ENCODE assay signal across 23 mouse cellular contexts in genomic region chr19:32168031-32168430, GRCm38 (mm10).
DNase-seq lines count a peak whose midpoint lies in the region; ATAC-seq and TF ChIP-seq lines count a peak whose summit lies in the region.
"Had no signal": no experiment of that assay in that cellular context is flagged by ENCODE, and none has a peak within 500 bp of the region (broad histone marks: within the 10 kb centered on the region; RNA-seq: fewer than 3 reads in every experiment).

No protein-coding gene starts in this region.

- intact Hi-C loops in left cerebral cortex, postnatal 4 days (cut with DNase I), result no loop called here

- H3K4me2 ChIP-seq in liver, postnatal 0 days (ENCODE audit: low read depth, low read length), result no peak overlapping the region
- H3K4me2 ChIP-seq in liver, embryonic 12.5 days, result no peak overlapping the region
- H3K4me2 ChIP-seq: heart, embryonic 15.5 days; hindbrain, embryonic 12.5 days; intestine, embryonic 15.5 days; kidney, embryonic 15.5 days; limb, embryonic 12.5 days; liver, embryonic 15.5 days; neural tube, embryonic 12.5 days; stomach, embryonic 15.5 days had no signal

- peaks cover 22% of the 10 kb centered on the region for H3K4me1 ChIP-seq in liver, postnatal 0 days (ENCODE audit: insufficient read depth)
- H3K4me1 ChIP-seq in liver, embryonic 12.5 days, result peaks cover 32% of the 10 kb centered on the region
- H3K4me1 ChIP-seq in thymus, adult 2 months (replicated peaks; ENCODE audit: control insufficient read depth, insufficient read depth, low read length), result peaks cover 22% of the 10 kb centered on the region
- H3K4me1 ChIP-seq in lung, adult 2 months (ENCODE audit: control insufficient read depth, insufficient read depth, low read length), result peaks cover 17% of the 10 kb centered on the region
- H3K4me1 ChIP-seq: hindbrain, embryonic 12.5 days; intestine, embryonic 15.5 days; neural tube, embryonic 12.5 days had no signal

- 0 out of 2 replicates have a peak, but pooled peaks cover 2% of the 10 kb centered on the region for H3K36me3 ChIP-seq in liver, postnatal 0 days (replicated peaks; ENCODE audit: insufficient read depth, low read length)
- H3K36me3 ChIP-seq in liver, embryonic 12.5 days, result peaks cover 8% of the 10 kb centered on the region
- H3K36me3 ChIP-seq in thymus, adult 2 months (ENCODE audit: control insufficient read depth, insufficient read depth, low read length), result no peaks in the 10 kb centered on the region
- H3K36me3 ChIP-seq: heart, embryonic 15.5 days; hindbrain, embryonic 12.5 days; intestine, embryonic 15.5 days; kidney, embryonic 15.5 days; limb, embryonic 12.5 days; neural tube, embryonic 12.5 days; stomach, embryonic 15.5 days had no signal

- peak; percentile 43 for DNase-seq in liver, postnatal 0 days
- DNase-seq in thymus, adult 2 months, result peak; percentile 59
- DNase-seq in urinary bladder, postnatal 25 days (ENCODE audit: low spot score), result no peak
- DNase-seq in left cerebral cortex, postnatal 4 days, result no peak
- no peak for DNase-seq in lung, adult 2 months
- DNase-seq: adrenal gland, adult 8-10 months; cerebellum, adult 11-12 months; cerebellum, postnatal 25 days; gastrocnemius, postnatal 10 days; heart, adult 2 months; right cerebral cortex, postnatal 25 days had no signal

- TF ChIP-seq CTCF in liver, postnatal 0 days (IDR thresholded peaks at IDR 0.05; ENCODE audit: low read depth), result no peak
- TF ChIP-seq CTCF in thymus, adult 2 months (IDR thresholded peaks at IDR 0.05; ENCODE audit: borderline replicate concordance, control insufficient read depth, extremely low read depth, insufficient read depth, low read length, poor library complexity), result no peak
- TF ChIP-seq CTCF in lung, adult 2 months (IDR thresholded peaks at IDR 0.05; ENCODE audit: insufficient read depth, low read length), result no peak

- H3K4me3 ChIP-seq in liver, postnatal 0 days (ENCODE audit: low read depth, low read length), result no peak overlapping the region
- no peak overlapping the region for H3K4me3 ChIP-seq in liver, embryonic 12.5 days
- H3K4me3 ChIP-seq in thymus, adult 2 months (ENCODE audit: control insufficient read depth, insufficient read depth, low read length), result no peak overlapping the region
- H3K4me3 ChIP-seq in lung, adult 2 months (replicated peaks; ENCODE audit: extremely low read depth, low read depth, low read length), result no peak overlapping the region
- H3K4me3 ChIP-seq: heart, adult 2 months; heart, embryonic 15.5 days; hindbrain, embryonic 12.5 days; intestine, embryonic 15.5 days; kidney, embryonic 15.5 days; limb, embryonic 12.5 days; liver, embryonic 15.5 days; neural tube, embryonic 12.5 days; stomach, embryonic 15.5 days had no signal

- no peak for TF ChIP-seq EP300 in liver, postnatal 0 days (IDR thresholded peaks at IDR 0.05; ENCODE audit: low read depth)

- H3K27me3 ChIP-seq in liver, postnatal 0 days (ENCODE audit: insufficient read depth, low read length), result no peaks in the 10 kb centered on the region
- no peaks in the 10 kb centered on the region for H3K27me3 ChIP-seq in liver, embryonic 12.5 days (replicated peaks)
- H3K27me3 ChIP-seq in thymus, adult 2 months (ENCODE audit: control insufficient read depth, insufficient read depth, low read length), result no peaks in the 10 kb centered on the region
- H3K27me3 ChIP-seq: heart, embryonic 15.5 days; hindbrain, embryonic 12.5 days; intestine, embryonic 15.5 days; kidney, embryonic 15.5 days; limb, embryonic 12.5 days; liver, embryonic 15.5 days; neural tube, embryonic 12.5 days; stomach, embryonic 15.5 days had no signal

- no peak overlapping the region for H3K9ac ChIP-seq in liver, postnatal 0 days (replicated peaks)
- H3K9ac ChIP-seq in liver, embryonic 12.5 days, result no peak overlapping the region
- H3K9ac ChIP-seq: heart, embryonic 15.5 days; hindbrain, embryonic 12.5 days; intestine, embryonic 15.5 days; kidney, embryonic 15.5 days; limb, embryonic 12.5 days; liver, embryonic 15.5 days; neural tube, embryonic 12.5 days; stomach, embryonic 15.5 days had no signal

- ATAC-seq in liver, postnatal 0 days, result 0 out of 2 replicates have a peak, but pooled peaks have one; percentile 9
- no peak for ATAC-seq in liver, embryonic 12.5 days
- peak; percentile 76 for ATAC-seq in neutrophil, adult 5-6 weeks (ENCODE audit: extremely low read depth, insufficient number of reproducible peaks, low FRiP score, poor library complexity, severe bottlenecking)
- ATAC-seq: forebrain, embryonic 14.5 days; intestine, embryonic 15.5 days; midbrain, embryonic 16.5 days had no signal

- WGBS in liver, postnatal 0 days (ENCODE audit: insufficient replicate concordance), result 72% methylated on average over 9 of the region's 9 CpGs
- 78% methylated on average over 9 of the region's 9 CpGs for WGBS in liver, embryonic 12.5 days (ENCODE audit: insufficient replicate concordance)
- 17% methylated on average over 9 of the region's 9 CpGs for WGBS in thymus, adult 2 months
- WGBS in lung, adult 2 months, result 87% methylated on average over 9 of the region's 9 CpGs

- TF ChIP-seq POLR2A in thymus, adult 2 months (IDR thresholded peaks at IDR 0.05; ENCODE audit: control insufficient read depth, extremely low read depth, insufficient read depth, low read length, poor library complexity), result no peak
- no peak for TF ChIP-seq POLR2A in lung, adult 2 months (IDR thresholded peaks at IDR 0.05; ENCODE audit: borderline replicate concordance, extremely low read depth, low read depth, low read length)

- no peak overlapping the region for H3K27ac ChIP-seq in liver, postnatal 0 days (ENCODE audit: low read depth)
- no peak overlapping the region for H3K27ac ChIP-seq in liver, embryonic 12.5 days
- peak overlapping the region; percentile 75 for H3K27ac ChIP-seq in thymus, adult 2 months (ENCODE audit: control insufficient read depth, insufficient read depth, low read length)
- H3K27ac ChIP-seq: heart, embryonic 15.5 days; hindbrain, embryonic 12.5 days; intestine, embryonic 15.5 days; kidney, embryonic 15.5 days; limb, embryonic 12.5 days; liver, embryonic 15.5 days; neural tube, embryonic 12.5 days; stomach, embryonic 15.5 days had no signal

- H3K9me3 ChIP-seq in liver, postnatal 0 days (ENCODE audit: low read length), result no peaks in the 10 kb centered on the region
- no peaks in the 10 kb centered on the region for H3K9me3 ChIP-seq in liver, embryonic 12.5 days (replicated peaks)
- H3K9me3 ChIP-seq: heart, embryonic 15.5 days; hindbrain, embryonic 12.5 days; intestine, embryonic 15.5 days; kidney, embryonic 15.5 days; limb, embryonic 12.5 days; liver, embryonic 15.5 days; neural tube, embryonic 12.5 days; stomach, embryonic 15.5 days had no signal

Comparison
In these comparisons a context has a peak if more than half of its experiments do, and no peak if none do; other contexts are left out.
1. DNase-seq: peak in liver, postnatal 0 days (single experiment) and thymus, adult 2 months (single experiment); none in urinary bladder, postnatal 25 days (single experiment), left cerebral cortex, postnatal 4 days (single experiment) and lung, adult 2 months (single experiment).